Mouse (Mus musculus): ENCODE data around the gene Ulk1. TPM values are rescaled to one million over a fixed set of nuclear protein-coding genes. Genes with fewer than 3 reads are reported as not detected.

The Ulk1 gene
- total and polyA plus RNA-seq, 3 experiments, result 12.9 to 233 (median 75.9) TPM

- DNase-seq (ENCODE audit: low spot score) (no peak), ATAC-seq (ENCODE audit: extremely low read depth, insufficient number of reproducible peaks, low FRiP score, poor library complexity, severe bottlenecking) (no peak)
- TF ChIP-seq TAL1 (conservative IDR thresholded peaks at IDR 0.05; ENCODE audit: low read depth, low read length), result no peak
- Histone ChIP-seq H3K27me3 (ENCODE audit: insufficient read depth, low read length) (no peaks in the 10 kb centered on the region), H3K36me3 (replicated peaks) (peaks cover 87% of the 10 kb centered on the region), H3K9me3 (replicated peaks) (no peaks in the 10 kb centered on the region), H3K4me3 (ENCODE audit: low read depth, low read length) (no peak overlapping the region), H3K4me1 (ENCODE audit: insufficient read depth, low read depth, low read length) (peaks cover 16% of the 10 kb centered on the region; the same call in 1 of the 2 replicates)
Observed at GRCm38 (mm10) chr5:110739496-110740275, 70.2 kb downstream of the Ulk1 start.

DNA sequence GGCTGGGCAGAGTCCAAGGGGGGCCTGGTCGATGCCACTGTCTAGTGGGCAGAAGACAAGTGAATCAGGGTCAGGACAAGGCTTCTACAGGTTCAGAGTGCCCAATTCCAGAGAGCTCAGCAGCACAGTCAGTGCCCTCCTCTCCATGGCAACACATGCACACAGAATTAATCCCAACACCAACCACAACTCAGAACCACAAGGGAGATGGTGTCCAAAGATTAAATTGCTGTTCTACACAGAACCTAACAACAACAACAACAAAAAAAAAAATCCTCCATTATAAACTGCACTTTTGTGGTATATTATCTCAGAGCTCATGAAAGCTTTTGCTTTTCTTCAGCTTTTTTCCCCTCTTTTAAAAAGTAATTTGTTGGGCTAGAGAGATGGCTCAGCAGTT is 74.3 kb downstream of the Ulk1 start:
- TF ChIP-seq GATA2 (IDR thresholded peaks at IDR 0.05; ENCODE audit: borderline replicate concordance, low read depth, low read length) (no peak), POLR2AphosphoS5 (IDR thresholded peaks at IDR 0.05; ENCODE audit: insufficient replicate concordance, low read depth, low read length) (no peak)
- H3K4me3 ChIP-seq (ENCODE audit: low read depth, low read length), result no peak overlapping the region
- H3K4me1 ChIP-seq (ENCODE audit: insufficient read depth, low read depth, low read length), result peaks cover 10% of the 10 kb centered on the region; the same call in 1 of the 2 replicates
- DNase-seq (ENCODE audit: low spot score) (no peak), ATAC-seq (ENCODE audit: extremely low read depth, insufficient number of reproducible peaks, low FRiP score, poor library complexity, severe bottlenecking) (no peak)
- H3K27me3 ChIP-seq (ENCODE audit: insufficient read depth, low read length), result no peaks in the 10 kb centered on the region
- H3K9me3 ChIP-seq (replicated peaks), result no peaks in the 10 kb centered on the region
- H3K36me3 ChIP-seq (replicated peaks), result peaks cover 92% of the 10 kb centered on the region

Other genes with a start within 250 kb of the Ulk1 start
- gene Noc4l, start 156.7 kb downstream of the Ulk1 start, total RNA-seq (2014; fragmentation: Nextera tagmentation), result 63.7 and 74.0 TPM in 2 replicates
- gene Noc4l, start 156.7 kb downstream of the Ulk1 start, total RNA-seq (2017), result 46.4 and 50.0 TPM in 2 replicates
- 207 and 217 TPM in 2 replicates for gene Noc4l, start 156.7 kb downstream of the Ulk1 start, polyA plus RNA-seq (2012)
- 23.0 and 27.9 TPM in 2 replicates for gene Ddx51, start 156.6 kb downstream of the Ulk1 start, total RNA-seq (2014; fragmentation: Nextera tagmentation)
- 4.3 and 5.1 TPM in 2 replicates for gene Ddx51, start 156.6 kb downstream of the Ulk1 start, total RNA-seq (2017)
- gene Ddx51, start 156.6 kb downstream of the Ulk1 start, polyA plus RNA-seq (2012), result 11.2 and 14.4 TPM in 2 replicates
- 162 and 172 TPM in 2 replicates for gene Ep400, start 39.4 kb downstream of the Ulk1 start, total RNA-seq (2014; fragmentation: Nextera tagmentation)
- 35.4 and 42.0 TPM in 2 replicates for gene Ep400, start 39.4 kb downstream of the Ulk1 start, total RNA-seq (2017)
- 90.5 and 129 TPM in 2 replicates for gene Ep400, start 39.4 kb downstream of the Ulk1 start, polyA plus RNA-seq (2012)
- 17.8 and 19.5 TPM in 2 replicates for gene Pus1, start 29.4 kb downstream of the Ulk1 start, total RNA-seq (2014; fragmentation: Nextera tagmentation)
- 72.6 and 72.9 TPM in 2 replicates for gene Pus1, start 29.4 kb downstream of the Ulk1 start, total RNA-seq (2017)
- gene Pus1, start 29.4 kb downstream of the Ulk1 start, polyA plus RNA-seq (2012), result 143 and 177 TPM in 2 replicates
- 62.1 and 65.3 TPM in 2 replicates for gene Hscb, start 29.7 kb upstream of the Ulk1 start, total RNA-seq (2014; fragmentation: Nextera tagmentation)
- gene Hscb, start 29.7 kb upstream of the Ulk1 start, total RNA-seq (2017), result 86.8 and 94.2 TPM in 2 replicates
- 51.5 and 56.7 TPM in 2 replicates for gene Hscb, start 29.7 kb upstream of the Ulk1 start, polyA plus RNA-seq (2012)
- 53.4 and 70.4 TPM in 2 replicates for gene Chek2, start 29.9 kb upstream of the Ulk1 start, total RNA-seq (2014; fragmentation: Nextera tagmentation)
- 100 and 102 TPM in 2 replicates for gene Chek2, start 29.9 kb upstream of the Ulk1 start, total RNA-seq (2017)
- 1.9 and 2.5 TPM in 2 replicates for gene Chek2, start 29.9 kb upstream of the Ulk1 start, polyA plus RNA-seq (2012)
- gene Ttc28, start 69.7 kb upstream of the Ulk1 start, total RNA-seq (2014; fragmentation: Nextera tagmentation), result 2.0 and 2.7 TPM in 2 replicates
- gene Ttc28, start 69.7 kb upstream of the Ulk1 start, total RNA-seq (2017), result 0.55 and 0.64 TPM in 2 replicates
- 0.28 and 0.46 TPM in 2 replicates for gene Ttc28, start 69.7 kb upstream of the Ulk1 start, polyA plus RNA-seq (2012)

Data from G1E (cell line).